Mouse (Mus musculus) right cerebral cortex, postnatal 14 days (tissue): Measurements from ENCODE around the gene Iqcd.

Source experiments
- DNase-seq: peaks from one replicate; pipeline ENCODE4 v3.0.0; 2022

Gene Iqcd

GRCm38 (mm10) chr5:120588569-120589094, at the start of gene Iqcd, which contains the start of gene Tpcn1:
TSS of gene Iqcd (plus strand) at chr5:120589016.
TSS of gene Tpcn1 (minus strand) at chr5:120588673.
- DNase-seq, result peak; percentile 99

GRCm38 (mm10) chr5:120548236-120548850, 40.5 kb upstream of the Iqcd start:
- no peak for DNase-seq

- DNase-seq, result no peak
Measured at GRCm38 (mm10) chr5:120550137-120550536, 38.7 kb upstream of the Iqcd start.

GRCm38 (mm10) chr5:120550673-120551072, 38.1 kb upstream of the Iqcd start:
- no peak for DNase-seq

GRCm38 (mm10) chr5:120555871-120556270, 32.9 kb upstream of the Iqcd start:
- DNase-seq, result no peak

- DNase-seq, result no peak
Measured at GRCm38 (mm10) chr5:120558041-120558440, 30.8 kb upstream of the Iqcd start.

- DNase-seq, result peak; percentile 38
Measured at GRCm38 (mm10) chr5:120558762-120559161, 30.1 kb upstream of the Iqcd start.

- no peak for DNase-seq
Measured at GRCm38 (mm10) chr5:120560129-120560615, 28.6 kb upstream of the Iqcd start.

- peak; percentile 34 for DNase-seq
Measured at GRCm38 (mm10) chr5:120560616-120561311, 28.1 kb upstream of the Iqcd start.

GRCm38 (mm10) chr5:120562956-120563913, 25.6 kb upstream of the Iqcd start:
- DNase-seq, result no peak

- DNase-seq, result no peak
Measured at GRCm38 (mm10) chr5:120563914-120564311, 24.9 kb upstream of the Iqcd start.

GRCm38 (mm10) chr5:120565171-120565905, 23.5 kb upstream of the Iqcd start:
- no peak for DNase-seq

- DNase-seq, result no peak
Measured at GRCm38 (mm10) chr5:120566101-120566500, 22.7 kb upstream of the Iqcd start.

- DNase-seq, result no peak
Measured at GRCm38 (mm10) chr5:120566681-120567252, 22.0 kb upstream of the Iqcd start.

GRCm38 (mm10) chr5:120567253-120567701, 21.5 kb upstream of the Iqcd start:
- DNase-seq, result peak; percentile 53

- no peak for DNase-seq
Measured at GRCm38 (mm10) chr5:120567761-120568211, 21.0 kb upstream of the Iqcd start.

GRCm38 (mm10) chr5:120568336-120568768, 20.5 kb upstream of the Iqcd start:
- DNase-seq, result no peak

- no peak for DNase-seq
Measured at GRCm38 (mm10) chr5:120568964-120569363, 19.9 kb upstream of the Iqcd start.

- no peak for DNase-seq
Measured at GRCm38 (mm10) chr5:120569791-120570190, 19.0 kb upstream of the Iqcd start.

- DNase-seq, result no peak
Measured at GRCm38 (mm10) chr5:120570289-120570897, 18.4 kb upstream of the Iqcd start.
